Mouse (Mus musculus) hindbrain, postnatal 0 days (tissue): ENCODE measurements around the gene Ints1. TPM values are rescaled to one million over a fixed set of nuclear protein-coding genes. Genes with fewer than 3 reads are reported as not detected.
A peak's percentile ranks its signal among the peaks of the same experiment; 100 is the strongest.

Experiments
- ATAC-seq: fragments of 200-750 bp; cut with Nextera tagmentation; 2 replicates; pipeline ENCODE4 v1.8.0; 2017; ENCODE audit warnings: mild to moderate bottlenecking, moderate TSS enrichment, moderate library complexity
- DNase-seq: peaks from one replicate; pipeline ENCODE4 v3.0.0-alpha.2; 2015; ENCODE audit warnings: low spot score
- H3K27ac ChIP-seq: fragments of 300-500 bp; sonication (generic); 2 replicates; pipeline ENCODE4 v1.5.1; 2014; ENCODE audit warnings: mild to moderate bottlenecking
- H3K27me3 ChIP-seq: fragments of 300-500 bp; sonication (generic); 2 replicates; pipeline ENCODE4 v1.6.1; 2014; ENCODE audit warnings: low read length, mixed read lengths; ENCODE audit not compliant: insufficient read depth
- H3K36me3 ChIP-seq: fragments of 300-500 bp; sonication (generic); 2 replicates; pipeline ENCODE4 v1.6.1; 2014; ENCODE audit warnings: low read length, mixed read lengths; ENCODE audit not compliant: insufficient read depth
- H3K4me1 ChIP-seq: fragments of 300-500 bp; sonication (generic); 2 replicates; pipeline ENCODE4 v1.6.1; 2014; ENCODE audit warnings: antibody characterized with exemption, low read length, mixed read lengths; ENCODE audit not compliant: insufficient read depth
- H3K4me2 ChIP-seq: fragments of 300-500 bp; sonication (generic); 2 replicates; pipeline ENCODE4 v1.6.1; 2014; ENCODE audit warnings: low read depth, mild to moderate bottlenecking, low read length, moderate library complexity, mixed read lengths
- H3K4me3 ChIP-seq: fragments of 300-500 bp; sonication (generic); 2 replicates; pipeline ENCODE4 v1.5.1; 2014; ENCODE audit warnings: low read length
- H3K9ac ChIP-seq: fragments of 300-500 bp; sonication (generic); replicated peaks from 2 replicates; pipeline ENCODE4 v1.6.1; 2014; ENCODE audit warnings: mild to moderate bottlenecking, low read length, moderate library complexity, mixed read lengths
- H3K9me3 ChIP-seq: fragments of 300-500 bp; sonication (generic); 2 replicates; pipeline ENCODE4 v1.6.1; 2016; ENCODE audit warnings: low read length, mixed read lengths
- CTCF ChIP-seq: IDR thresholded peaks from 2 replicates; pipeline ENCODE4 v1.5.1; 2016; ENCODE audit warnings: antibody characterized with exemption, control low read depth, low read depth
- WGBS: fragments of 180-500 bp; shearing (Covaris S2); extraction: QIAGEN DNeasy Blood & Tissue Kit; methylation state at CpG from one replicate; pipeline ENCODE4 v1.1.7; 2014; 5-methylcytosine and 5-hydroxymethylcytosine counted together
- polyA plus RNA-seq: library from polyadenylated mRNA; unstranded; fragments of >200 nt; fragmentation: Nextera tagmentation; extraction: Ambion mirVana; gene quantifications from 2 replicates; pipeline ENCODE4 v1.2.1, GENCODE M21; 2015
- total RNA-seq: library from RNA; depleted of rRNA; stranded (reverse); fragments of >200 nt; gene quantifications from 2 replicates; pipeline ENCODE4 v1.2.3, GENCODE M21; 2014

Ints1 gene
- total and polyA plus RNA-seq, 2 experiments from 2014 or later, result 23.2 to 158 TPM

DNA sequence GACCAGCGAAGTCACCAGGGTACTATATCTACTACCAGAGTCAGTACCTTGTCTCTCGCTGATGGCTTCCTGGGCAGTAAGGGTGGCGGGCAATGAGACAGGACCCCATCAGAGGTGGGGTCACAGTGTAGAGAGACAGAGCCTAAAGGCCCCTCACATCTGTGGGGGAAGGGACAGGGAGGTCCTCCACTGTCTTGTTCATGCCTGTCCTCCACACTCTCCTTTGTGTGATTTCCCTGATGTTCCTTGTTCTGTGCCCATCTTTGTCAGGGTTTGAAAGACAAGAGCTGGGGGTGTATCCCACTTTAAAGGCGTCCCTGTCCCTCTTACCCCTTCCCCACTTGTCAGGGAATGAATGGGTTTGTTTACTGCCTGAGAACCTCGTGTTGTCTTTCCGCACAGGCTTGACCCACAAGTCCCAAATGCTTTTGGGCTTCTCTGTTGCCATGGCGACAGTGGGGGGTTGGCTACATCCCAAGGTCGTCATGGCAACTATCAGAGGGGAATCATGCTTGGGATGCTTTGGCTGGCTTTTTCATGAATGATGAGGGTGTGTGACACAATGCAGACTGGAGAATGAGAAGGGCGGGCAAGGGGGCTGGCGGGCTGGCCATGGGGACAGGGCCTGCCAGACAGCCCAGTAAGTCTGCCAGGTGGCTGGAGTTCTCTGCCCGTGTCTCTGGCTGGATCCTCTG lies 22.1 kb upstream of the Ints1 start:
- Histone ChIP-seq H3K27me3 (no peaks in the 10 kb centered on the region), H3K27ac (peak overlapping the region; percentile 84), H3K36me3 (peaks cover 16% of the 10 kb centered on the region; the same call in 1 of the 2 replicates), H3K4me2 (peak overlapping the region; percentile 58), H3K9me3 (no peaks in the 10 kb centered on the region), H3K4me1 (peaks cover 28% of the 10 kb centered on the region), H3K9ac (peak overlapping the region; percentile 50), H3K4me3 (peak overlapping the region; percentile 30)
- peak; percentile 90 for ATAC-seq
- peak; percentile 95 for DNase-seq
- no peak for TF ChIP-seq CTCF
- 13% methylated on average over 11 of the region's 11 CpGs for WGBS

DNA sequence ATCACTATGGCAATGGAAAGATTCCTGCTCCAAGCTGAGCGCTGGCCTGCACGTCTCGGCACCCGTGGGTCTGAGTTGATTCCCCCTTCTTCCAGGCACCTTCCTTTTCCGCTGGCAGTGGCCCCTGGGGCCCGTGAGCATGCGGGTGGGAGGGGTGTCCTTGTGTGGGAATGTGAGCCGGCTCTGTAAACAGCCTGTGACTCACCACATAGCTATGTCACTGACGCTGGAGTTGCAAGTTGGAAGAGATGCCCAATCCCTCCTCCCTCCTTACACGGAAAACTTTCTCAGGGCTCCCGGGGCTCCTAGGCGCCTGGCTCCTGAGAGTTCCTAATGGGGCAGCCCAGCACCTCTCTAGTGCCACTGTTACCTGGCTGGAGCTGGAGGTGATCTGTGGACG lies 21.4 kb upstream of the Ints1 start:
- Histone ChIP-seq H3K36me3 (peaks cover 16% of the 10 kb centered on the region; the same call in 1 of the 2 replicates), H3K27ac (peak overlapping the region; percentile 84; the same call in 1 of the 2 replicates), H3K4me2 (peak overlapping the region; percentile 58), H3K4me3 (no peak overlapping the region), H3K27me3 (no peaks in the 10 kb centered on the region), H3K9me3 (no peaks in the 10 kb centered on the region), H3K4me1 (peaks cover 34% of the 10 kb centered on the region), H3K9ac (no peak overlapping the region)
- WGBS, result 11% methylated on average over 13 of the region's 13 CpGs
- TF ChIP-seq CTCF, result no peak
- DNase-seq (peak; percentile 47), ATAC-seq (peak; percentile 29)

DNA sequence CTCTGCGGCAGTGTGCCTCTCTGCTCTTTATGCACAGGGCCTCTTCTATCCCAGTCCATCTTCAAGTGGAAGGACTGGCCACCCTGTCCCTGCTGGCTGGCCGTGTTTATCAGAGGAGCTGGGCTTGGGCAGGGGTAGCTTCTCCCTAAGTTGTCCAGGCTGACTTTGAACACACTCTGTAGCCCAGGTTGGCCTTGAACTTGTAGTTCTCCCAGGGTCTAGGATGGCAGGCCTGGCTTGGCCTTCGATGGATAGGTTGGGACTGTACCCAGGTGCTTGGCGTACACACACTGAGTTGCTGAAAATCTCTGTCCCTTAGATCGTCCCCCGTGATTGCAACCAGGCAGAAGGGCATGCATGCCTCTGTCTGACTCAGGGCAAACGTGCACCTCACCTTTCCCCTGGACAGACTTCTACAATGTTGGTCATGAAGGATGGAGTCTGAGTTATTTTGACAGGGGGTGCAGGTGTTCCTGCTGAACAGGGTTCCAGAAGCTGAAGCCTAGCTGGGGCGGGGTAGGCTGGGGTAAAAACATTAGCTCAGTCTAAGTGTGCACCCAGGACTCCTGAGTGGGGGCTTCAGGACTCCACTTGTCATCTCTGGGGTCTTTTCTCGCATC lies 20.6 kb upstream of the Ints1 start:
- no peak overlapping the region for H3K9ac ChIP-seq
- 70% methylated on average over 9 of the region's 9 CpGs for WGBS
- H3K9me3 ChIP-seq, result no peaks in the 10 kb centered on the region
- H3K4me3 ChIP-seq, result no peak overlapping the region
- H3K27ac ChIP-seq, result no peak overlapping the region
- H3K4me1 ChIP-seq, result peaks cover 38% of the 10 kb centered on the region
- no peak for TF ChIP-seq CTCF
- ATAC-seq (no peak), DNase-seq (no peak)
- no peak overlapping the region for H3K4me2 ChIP-seq
- H3K27me3 ChIP-seq, result no peaks in the 10 kb centered on the region
- H3K36me3 ChIP-seq, result peaks cover 14% of the 10 kb centered on the region; the same call in 1 of the 2 replicates

DNA sequence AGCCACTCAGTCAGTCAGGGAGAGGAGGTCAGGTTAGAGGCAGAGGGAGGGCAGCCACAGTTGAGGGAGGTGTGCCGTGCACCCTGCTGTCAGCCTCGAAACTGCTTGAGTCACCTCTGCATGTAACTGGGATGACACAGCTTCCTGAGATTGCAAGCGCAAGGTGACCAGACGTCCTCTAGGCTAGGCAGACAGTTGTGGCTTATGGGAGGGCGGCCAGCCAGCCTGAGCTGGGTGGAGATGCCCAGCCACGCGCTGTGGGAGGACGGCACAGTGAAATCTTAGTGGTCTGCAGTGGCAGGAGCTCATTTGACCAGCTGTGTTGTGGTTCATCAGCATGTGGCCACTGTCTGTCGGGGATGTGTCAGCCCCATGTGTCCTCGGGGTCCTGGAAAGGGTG lies 19.5 kb upstream of the Ints1 start:
- TF ChIP-seq CTCF, result no peak
- DNase-seq, result no peak
- Histone ChIP-seq H3K27me3 (no peaks in the 10 kb centered on the region), H3K4me2 (no peak overlapping the region), H3K36me3 (0 out of 2 replicates have a peak, but pooled peaks cover 4% of the 10 kb centered on the region), H3K4me1 (peaks cover 38% of the 10 kb centered on the region), H3K9me3 (no peaks in the 10 kb centered on the region), H3K4me3 (no peak overlapping the region), H3K27ac (no peak overlapping the region), H3K9ac (no peak overlapping the region)
- no peak for ATAC-seq
- 59% methylated on average over 10 of the region's 10 CpGs for WGBS

DNA sequence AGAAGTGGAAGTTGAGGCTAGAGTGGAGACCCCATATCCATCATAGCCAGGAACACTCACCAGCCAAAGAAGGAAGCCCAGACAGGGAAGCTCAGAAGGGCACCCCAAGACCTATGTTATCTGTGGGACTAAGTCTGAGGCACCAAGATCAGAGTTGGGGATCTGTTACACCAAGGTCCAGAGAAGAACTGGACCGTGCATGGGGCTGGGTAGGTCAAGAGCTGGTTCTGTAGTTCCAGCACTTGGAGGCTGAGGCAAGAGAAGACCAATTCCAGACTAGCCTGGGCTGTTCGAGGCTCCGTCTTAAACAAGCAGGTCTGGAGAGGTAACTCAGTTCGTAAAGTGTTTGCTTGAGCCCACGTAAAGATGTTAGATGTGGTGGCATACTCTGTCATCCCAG lies 18.7 kb upstream of the Ints1 start:
- no peak for DNase-seq
- Histone ChIP-seq H3K9ac (no peak overlapping the region), H3K4me2 (no peak overlapping the region), H3K9me3 (no peaks in the 10 kb centered on the region), H3K4me1 (peaks cover 35% of the 10 kb centered on the region), H3K27ac (no peak overlapping the region), H3K36me3 (no peaks in the 10 kb centered on the region), H3K27me3 (no peaks in the 10 kb centered on the region), H3K4me3 (no peak overlapping the region)
- no peak for TF ChIP-seq CTCF
- ATAC-seq, result no peak
- 87% methylated on average over 5 of the region's 5 CpGs for WGBS

GRCm38 (mm10) chr5:139793338-139794089 lies 18.0 kb upstream of the Ints1 start:
- no peak overlapping the region for H3K27ac ChIP-seq
- H3K4me2 ChIP-seq, result 0 out of 2 replicates have a peak overlapping the region, but pooled peaks have one; percentile 99
- WGBS, result 75% methylated on average over 11 of the region's 11 CpGs
- ATAC-seq (no peak), DNase-seq (no peak)
- H3K4me1 ChIP-seq, result peaks cover 29% of the 10 kb centered on the region
- no peak for TF ChIP-seq CTCF
- H3K27me3 ChIP-seq, result no peaks in the 10 kb centered on the region
- H3K36me3 ChIP-seq, result no peaks in the 10 kb centered on the region
- no peak overlapping the region for H3K4me3 ChIP-seq
- no peak overlapping the region for H3K9ac ChIP-seq
- no peaks in the 10 kb centered on the region for H3K9me3 ChIP-seq
